Mouse (Mus musculus) right cerebral cortex, postnatal 10 days (tissue): ENCODE measurements around the gene Arnt2.
A peak's percentile ranks its signal among the peaks of the same experiment; 100 is the strongest.

Source experiments
- DNase-seq, 2 experiments: peaks; one replicate each; pipeline ENCODE4 v3.0.0; 2021; ENCODE audit warnings: low spot score in 2 of 2

Arnt2 gene

GRCm38 (mm10) chr7:84293054-84293453 is 116.9 kb downstream of the Arnt2 start:
- DNase-seq: no peak

- DNase-seq: no peak
These were observed 122.8 kb downstream of the Arnt2 start for GRCm38 (mm10) chr7:84287226-84287587.

GRCm38 (mm10) chr7:84286526-84287225 is 123.3 kb downstream of the Arnt2 start:
- DNase-seq: no peak

GRCm38 (mm10) chr7:84285790-84286189 is 124.2 kb downstream of the Arnt2 start:
- no peak for DNase-seq

- no peak for DNase-seq
These were observed 125.0 kb downstream of the Arnt2 start for GRCm38 (mm10) chr7:84284974-84285373.

- DNase-seq: no peak
These were observed 127.7 kb downstream of the Arnt2 start for GRCm38 (mm10) chr7:84282231-84282630.

GRCm38 (mm10) chr7:84279231-84279630 is 130.7 kb downstream of the Arnt2 start:
- peak in 1 of 2 experiments; percentile 44 for DNase-seq

- no peak for DNase-seq
These were observed 134.7 kb downstream of the Arnt2 start for GRCm38 (mm10) chr7:84275312-84275711.

- no peak for DNase-seq
These were observed 136.0 kb downstream of the Arnt2 start for GRCm38 (mm10) chr7:84273930-84274329.

GRCm38 (mm10) chr7:84272206-84272818 is 137.7 kb downstream of the Arnt2 start:
- peak; percentile 78 to 83 for DNase-seq

GRCm38 (mm10) chr7:84271429-84271828 is 138.5 kb downstream of the Arnt2 start:
- DNase-seq: no peak

- no peak for DNase-seq
These were observed 146.5 kb downstream of the Arnt2 start for GRCm38 (mm10) chr7:84263466-84263865.

GRCm38 (mm10) chr7:84261341-84261740 is 148.6 kb downstream of the Arnt2 start:
- DNase-seq: no peak

GRCm38 (mm10) chr7:84260401-84260800 is 149.6 kb downstream of the Arnt2 start:
- DNase-seq: no peak

- no peak for DNase-seq
These were observed 150.5 kb downstream of the Arnt2 start for GRCm38 (mm10) chr7:84259309-84259985.

GRCm38 (mm10) chr7:84256661-84257060 is 153.3 kb downstream of the Arnt2 start:
- DNase-seq: no peak

GRCm38 (mm10) chr7:84256245-84256644 is 153.7 kb downstream of the Arnt2 start:
- no peak for DNase-seq

GRCm38 (mm10) chr7:84254916-84255315 is 155.1 kb downstream of the Arnt2 start:
- DNase-seq: no peak

- no peak for DNase-seq
These were observed 155.7 kb downstream of the Arnt2 start for GRCm38 (mm10) chr7:84254311-84254710.

GRCm38 (mm10) chr7:84251667-84252066 is 158.3 kb downstream of the Arnt2 start:
- DNase-seq: no peak

GRCm38 (mm10) chr7:84250736-84251135 is 159.2 kb downstream of the Arnt2 start:
- no peak for DNase-seq

- no peak for DNase-seq
These were observed 160.0 kb downstream of the Arnt2 start for GRCm38 (mm10) chr7:84249951-84250350.

GRCm38 (mm10) chr7:84249381-84249780 is 160.6 kb downstream of the Arnt2 start:
- no peak for DNase-seq
